Mouse (Mus musculus) embryonic facial prominence, embryonic 12.5 days (tissue): ENCODE data around the gene Gatad2b. TPM values are rescaled to one million over a fixed set of nuclear protein-coding genes. Genes with fewer than 3 reads are reported as not detected.

Experiments
- ATAC-seq: fragments of 200-750 bp; cut with Nextera tagmentation; 2 replicates; pipeline ENCODE4 v1.8.0; 2017; ENCODE audit not compliant: insufficient number of reproducible peaks, insufficient read depth, low FRiP score, low TSS enrichment
- H3K27ac ChIP-seq: fragments of 300-500 bp; sonication (generic); 2 replicates; pipeline ENCODE4 v1.5.1; 2016; ENCODE audit warnings: mild to moderate bottlenecking
- H3K27me3 ChIP-seq: fragments of 300-500 bp; sonication (generic); 2 replicates; pipeline ENCODE4 v1.6.1; 2016; ENCODE audit warnings: mild to moderate bottlenecking, moderate library complexity
- H3K36me3 ChIP-seq: fragments of 300-500 bp; sonication (generic); 2 replicates; pipeline ENCODE4 v1.6.1; 2016; ENCODE audit warnings: mild to moderate bottlenecking
- H3K4me1 ChIP-seq: fragments of 300-500 bp; sonication (generic); 2 replicates; pipeline ENCODE4 v1.6.1; 2016
- H3K4me2 ChIP-seq: fragments of 300-500 bp; sonication (generic); replicated peaks from 2 replicates; pipeline ENCODE4 v1.6.1; 2016; ENCODE audit warnings: mild to moderate bottlenecking, moderate library complexity
- H3K4me3 ChIP-seq: fragments of 300-500 bp; sonication (generic); 2 replicates; pipeline ENCODE4 v1.5.1; 2016; ENCODE audit warnings: mild to moderate bottlenecking
- H3K9ac ChIP-seq: fragments of 300-500 bp; sonication (generic); 2 replicates; pipeline ENCODE4 v1.6.1; 2016; ENCODE audit warnings: mild to moderate bottlenecking, moderate library complexity
- H3K9me3 ChIP-seq: fragments of 300-500 bp; sonication (generic); 2 replicates; pipeline ENCODE4 v1.6.1; 2016; ENCODE audit warnings: mild to moderate bottlenecking, moderate library complexity
- WGBS: fragments of 180-500 bp; shearing (Covaris S2); methylation state at CpG from one replicate; pipeline ENCODE4 v1.1.7; 2016; 5-methylcytosine and 5-hydroxymethylcytosine counted together
- polyA plus RNA-seq: library from polyadenylated mRNA; unstranded; fragments of >200 nt; fragmentation: Nextera tagmentation; extraction: Ambion mirVana; gene quantifications from 2 replicates; pipeline ENCODE4 v1.2.1, GENCODE M21; 2016

Gatad2b gene
- polyA plus RNA-seq, 1 experiment from 2014 or later: 16.6 TPM

DNA sequence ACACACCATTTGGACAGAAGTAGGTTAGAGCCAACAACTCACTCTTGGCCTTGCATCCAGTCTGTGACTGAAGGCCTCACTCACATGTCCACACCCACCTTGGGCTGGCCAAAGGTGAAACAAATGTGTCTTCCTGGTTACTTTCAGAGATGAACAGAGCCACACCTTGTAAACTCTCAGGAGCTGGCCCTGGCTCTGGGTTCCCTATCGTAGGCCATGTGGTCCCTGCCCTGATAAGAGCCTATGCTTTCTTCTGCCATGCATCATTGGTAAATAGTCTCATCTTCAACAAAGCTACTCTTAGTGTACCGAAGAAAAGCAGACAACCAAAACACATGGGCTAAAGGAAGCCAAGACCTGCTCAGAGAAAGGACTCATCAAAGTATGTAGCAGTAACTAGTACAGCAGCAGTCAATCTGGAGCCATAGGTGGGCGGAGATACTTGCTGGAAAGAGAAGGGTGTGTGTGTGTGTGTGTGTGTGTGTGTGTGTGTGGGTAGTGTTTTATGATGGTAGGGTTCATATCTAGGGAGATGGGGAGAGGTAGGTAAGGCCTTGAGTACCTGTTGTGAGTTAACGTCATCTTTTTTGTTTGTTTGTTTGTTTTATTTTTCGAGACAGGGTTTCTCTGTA, 74.1 kb downstream of the Gatad2b start:
- Histone ChIP-seq H3K27me3 (no peaks in the 10 kb centered on the region), H3K4me2 (no peak overlapping the region), H3K4me1 (no peaks in the 10 kb centered on the region), H3K27ac (no peak overlapping the region), H3K36me3 (peaks cover 7% of the 10 kb centered on the region; the same call in 1 of the 2 replicates), H3K9ac (no peak overlapping the region), H3K9me3 (no peaks in the 10 kb centered on the region), H3K4me3 (no peak overlapping the region)
- ATAC-seq: no peak
- 91% methylated on average over 5 of the region's 5 CpGs for WGBS

GRCm38 (mm10) chr3:90369041-90369440, 76.1 kb downstream of the Gatad2b start:
- ATAC-seq: no peak
- no peaks in the 10 kb centered on the region for H3K9me3 ChIP-seq
- H3K4me2 ChIP-seq: no peak overlapping the region
- no peak overlapping the region for H3K27ac ChIP-seq
- H3K9ac ChIP-seq: no peak overlapping the region
- H3K4me3 ChIP-seq: no peak overlapping the region
- no peaks in the 10 kb centered on the region for H3K27me3 ChIP-seq
- H3K4me1 ChIP-seq: no peaks in the 10 kb centered on the region
- no peaks in the 10 kb centered on the region for H3K36me3 ChIP-seq
- WGBS: 52% methylated on average over 2 of the region's 2 CpGs

DNA sequence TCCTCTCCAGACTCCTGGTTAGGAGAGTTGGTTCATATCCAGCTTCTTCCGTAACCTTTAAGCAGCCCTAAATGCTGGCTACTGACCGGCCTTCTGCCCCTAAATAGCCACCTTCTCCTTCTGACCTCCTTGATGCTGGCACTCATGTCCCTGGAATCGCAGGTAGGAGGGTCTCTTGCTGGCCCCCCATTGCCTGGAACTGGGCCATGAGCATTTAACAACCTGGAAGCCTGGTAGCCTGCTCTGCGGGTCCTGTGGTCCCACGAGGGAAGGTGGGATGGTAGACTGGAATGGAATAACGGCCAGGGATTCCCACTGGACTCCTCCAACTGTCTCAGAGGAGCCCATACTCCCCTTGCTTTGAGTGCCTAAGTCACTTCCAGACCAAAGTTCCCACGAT, 78.9 kb downstream of the Gatad2b start:
- no peak for ATAC-seq
- no peak overlapping the region for H3K4me2 ChIP-seq
- H3K9ac ChIP-seq: no peak overlapping the region
- no peak overlapping the region for H3K4me3 ChIP-seq
- WGBS: 74% methylated on average over 7 of the region's 7 CpGs
- no peaks in the 10 kb centered on the region for H3K36me3 ChIP-seq
- H3K27ac ChIP-seq: no peak overlapping the region
- H3K27me3 ChIP-seq: no peaks in the 10 kb centered on the region
- no peaks in the 10 kb centered on the region for H3K4me1 ChIP-seq
- H3K9me3 ChIP-seq: no peaks in the 10 kb centered on the region

- Histone ChIP-seq H3K4me1 (no peaks in the 10 kb centered on the region), H3K27me3 (no peaks in the 10 kb centered on the region), H3K9me3 (no peaks in the 10 kb centered on the region), H3K9ac (no peak overlapping the region), H3K27ac (no peak overlapping the region), H3K4me2 (no peak overlapping the region), H3K4me3 (no peak overlapping the region), H3K36me3 (no peaks in the 10 kb centered on the region)
- WGBS: 67% methylated on average over 5 of the region's 5 CpGs
- no peak for ATAC-seq
Measured at GRCm38 (mm10) chr3:90372817-90373216, 79.8 kb downstream of the Gatad2b start.

DNA sequence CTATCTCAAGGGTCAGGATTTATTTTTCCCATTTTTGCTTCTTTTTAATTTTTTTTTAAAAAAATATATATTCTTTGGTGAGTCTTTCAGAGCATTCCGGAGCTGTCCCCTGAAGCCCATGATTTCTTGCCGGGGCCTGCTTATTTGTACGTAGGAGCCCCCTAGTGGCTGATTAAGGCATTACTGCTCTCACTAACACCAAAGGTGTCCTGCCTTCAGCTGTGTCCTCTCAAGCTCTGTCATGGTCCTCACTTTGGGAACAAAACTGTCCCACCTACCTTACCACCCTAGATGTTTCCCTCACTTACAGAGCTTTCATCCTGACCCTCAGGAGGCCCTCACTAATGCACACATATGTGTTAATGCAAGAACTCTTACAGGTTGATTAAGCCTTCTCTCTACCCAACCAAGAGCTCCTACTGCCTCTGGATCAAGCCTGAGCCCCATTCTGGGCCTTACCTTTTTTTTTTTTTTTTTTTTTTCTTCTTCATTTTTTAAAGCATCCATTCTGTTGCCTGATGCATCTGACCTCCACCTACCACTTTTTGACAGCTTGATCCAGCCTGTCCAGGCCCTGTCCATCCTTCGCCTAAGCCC, 80.6 kb downstream of the Gatad2b start:
- no peaks in the 10 kb centered on the region for H3K36me3 ChIP-seq
- H3K27me3 ChIP-seq: no peaks in the 10 kb centered on the region
- no peaks in the 10 kb centered on the region for H3K9me3 ChIP-seq
- no peaks in the 10 kb centered on the region for H3K4me1 ChIP-seq
- no peak overlapping the region for H3K4me2 ChIP-seq
- WGBS: 35% methylated on average over 4 of the region's 4 CpGs
- no peak overlapping the region for H3K9ac ChIP-seq
- ATAC-seq: no peak; the same call in 1 of the 2 replicates
- no peak overlapping the region for H3K27ac ChIP-seq
- H3K4me3 ChIP-seq: no peak overlapping the region

DNA sequence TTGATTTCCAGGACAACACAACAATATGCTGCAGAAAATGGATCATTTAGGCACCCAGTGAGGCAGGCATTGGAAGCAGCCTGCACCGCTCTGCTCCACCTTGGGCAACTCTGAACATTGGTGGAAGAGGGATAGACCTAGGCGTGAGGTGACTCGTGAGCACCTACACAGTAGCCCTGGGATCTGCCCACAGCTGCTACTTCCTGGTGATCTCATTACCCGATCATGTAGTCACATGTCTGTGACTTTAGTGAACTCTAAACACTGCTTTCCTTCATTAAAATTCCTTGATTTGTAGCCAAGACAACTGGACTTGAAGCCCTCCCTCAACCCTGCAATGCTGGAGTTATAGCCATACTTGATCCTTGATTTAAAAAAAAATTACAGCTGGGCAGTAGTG, 81.4 kb downstream of the Gatad2b start:
- H3K27me3 ChIP-seq: no peaks in the 10 kb centered on the region
- H3K36me3 ChIP-seq: no peaks in the 10 kb centered on the region
- no peak overlapping the region for H3K4me3 ChIP-seq
- 86% methylated on average over 4 of the region's 4 CpGs for WGBS
- H3K27ac ChIP-seq: no peak overlapping the region
- no peak overlapping the region for H3K9ac ChIP-seq
- ATAC-seq: no peak
- H3K9me3 ChIP-seq: no peaks in the 10 kb centered on the region
- H3K4me1 ChIP-seq: no peaks in the 10 kb centered on the region
- no peak overlapping the region for H3K4me2 ChIP-seq

- Histone ChIP-seq H3K27ac (no peak overlapping the region), H3K4me3 (no peak overlapping the region), H3K27me3 (no peaks in the 10 kb centered on the region), H3K4me1 (no peaks in the 10 kb centered on the region), H3K36me3 (no peaks in the 10 kb centered on the region), H3K9me3 (no peaks in the 10 kb centered on the region), H3K4me2 (no peak overlapping the region), H3K9ac (no peak overlapping the region)
- 53% methylated on average over 3 of the region's 3 CpGs for WGBS
- no peak for ATAC-seq
Measured at GRCm38 (mm10) chr3:90375562-90376246, 82.7 kb downstream of the Gatad2b start.

DNA sequence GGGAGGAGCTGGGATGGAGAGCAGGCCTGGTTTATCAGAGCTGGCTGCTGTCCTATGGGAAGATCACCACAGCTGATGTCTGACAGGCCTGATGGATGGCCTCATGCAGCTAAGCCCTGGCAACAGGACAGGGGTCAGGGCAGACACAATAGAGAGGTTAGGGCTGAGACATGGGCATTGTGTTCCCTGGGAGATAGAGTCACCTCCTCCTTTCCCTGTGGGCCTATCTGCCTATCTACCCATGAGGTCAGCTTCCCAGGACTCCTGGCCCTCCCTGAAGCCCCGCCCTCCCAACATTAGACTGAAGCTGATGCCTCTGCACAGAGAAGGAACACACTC, 83.2 kb downstream of the Gatad2b start:
- 0 out of 2 replicates have a peak, but pooled peaks have one; percentile 37 for ATAC-seq
- Histone ChIP-seq H3K4me1 (no peaks in the 10 kb centered on the region), H3K36me3 (no peaks in the 10 kb centered on the region), H3K9ac (no peak overlapping the region), H3K4me3 (no peak overlapping the region), H3K27ac (no peak overlapping the region), H3K27me3 (no peaks in the 10 kb centered on the region), H3K4me2 (no peak overlapping the region), H3K9me3 (no peaks in the 10 kb centered on the region)
- 73% methylated on average over 1 of the region's 1 CpGs for WGBS

DNA sequence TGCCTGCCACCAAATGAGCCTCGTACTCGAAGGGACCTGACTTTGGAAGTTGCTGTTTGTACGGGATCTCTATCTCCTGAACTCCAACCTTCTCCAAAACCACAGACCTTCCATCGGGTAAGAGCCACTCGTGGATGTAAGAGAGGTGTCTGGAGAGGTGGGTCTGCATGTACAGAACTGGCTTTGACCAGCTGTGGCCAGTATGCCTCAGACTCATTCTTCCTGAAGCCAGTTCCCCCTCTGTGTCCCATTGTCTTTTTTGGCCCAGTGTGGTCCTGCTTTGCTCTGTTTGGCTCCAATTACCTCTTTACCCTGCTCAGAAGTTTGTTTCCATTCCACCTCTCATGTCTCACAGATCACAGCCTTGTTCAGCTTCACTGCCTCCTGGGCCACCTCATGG, 85.5 kb downstream of the Gatad2b start:
- H3K4me3 ChIP-seq: no peak overlapping the region
- 82% methylated on average over 5 of the region's 5 CpGs for WGBS
- H3K9ac ChIP-seq: no peak overlapping the region
- no peak for ATAC-seq
- no peak overlapping the region for H3K27ac ChIP-seq
- H3K9me3 ChIP-seq: no peaks in the 10 kb centered on the region
- H3K4me1 ChIP-seq: no peaks in the 10 kb centered on the region
- H3K4me2 ChIP-seq: no peak overlapping the region
- no peaks in the 10 kb centered on the region for H3K27me3 ChIP-seq
- H3K36me3 ChIP-seq: no peaks in the 10 kb centered on the region

GRCm38 (mm10) chr3:90381727-90382126, 88.7 kb downstream of the Gatad2b start:
- peaks cover 15% of the 10 kb centered on the region for H3K36me3 ChIP-seq
- no peak overlapping the region for H3K27ac ChIP-seq
- no peak overlapping the region for H3K4me2 ChIP-seq
- H3K27me3 ChIP-seq: no peaks in the 10 kb centered on the region
- WGBS: 69% methylated on average over 11 of the region's 11 CpGs
- no peak for ATAC-seq
- H3K4me1 ChIP-seq: peaks cover 4% of the 10 kb centered on the region; the same call in 1 of the 2 replicates
- no peak overlapping the region for H3K4me3 ChIP-seq
- H3K9me3 ChIP-seq: no peaks in the 10 kb centered on the region
- H3K9ac ChIP-seq: no peak overlapping the region

- no peak overlapping the region for H3K27ac ChIP-seq
- H3K36me3 ChIP-seq: peaks cover 23% of the 10 kb centered on the region
- no peaks in the 10 kb centered on the region for H3K27me3 ChIP-seq
- H3K9ac ChIP-seq: no peak overlapping the region
- peaks cover 21% of the 10 kb centered on the region for H3K4me1 ChIP-seq
- ATAC-seq: no peak
- H3K9me3 ChIP-seq: no peaks in the 10 kb centered on the region
- no peak overlapping the region for H3K4me3 ChIP-seq
- no peak overlapping the region for H3K4me2 ChIP-seq
- 93% methylated on average over 4 of the region's 4 CpGs for WGBS
Measured at GRCm38 (mm10) chr3:90383690-90384089, 90.7 kb downstream of the Gatad2b start.

GRCm38 (mm10) chr3:90384851-90385375, 91.9 kb downstream of the Gatad2b start:
- Histone ChIP-seq H3K27ac (no peak overlapping the region), H3K36me3 (peaks cover 23% of the 10 kb centered on the region), H3K4me1 (peaks cover 25% of the 10 kb centered on the region), H3K4me2 (no peak overlapping the region), H3K4me3 (no peak overlapping the region), H3K9me3 (no peaks in the 10 kb centered on the region), H3K9ac (no peak overlapping the region), H3K27me3 (no peaks in the 10 kb centered on the region)
- no peak for ATAC-seq
- WGBS: 64% methylated on average over 7 of the region's 7 CpGs
